Mouse (Mus musculus): ENCODE data around the gene Dlg5.

DNA sequence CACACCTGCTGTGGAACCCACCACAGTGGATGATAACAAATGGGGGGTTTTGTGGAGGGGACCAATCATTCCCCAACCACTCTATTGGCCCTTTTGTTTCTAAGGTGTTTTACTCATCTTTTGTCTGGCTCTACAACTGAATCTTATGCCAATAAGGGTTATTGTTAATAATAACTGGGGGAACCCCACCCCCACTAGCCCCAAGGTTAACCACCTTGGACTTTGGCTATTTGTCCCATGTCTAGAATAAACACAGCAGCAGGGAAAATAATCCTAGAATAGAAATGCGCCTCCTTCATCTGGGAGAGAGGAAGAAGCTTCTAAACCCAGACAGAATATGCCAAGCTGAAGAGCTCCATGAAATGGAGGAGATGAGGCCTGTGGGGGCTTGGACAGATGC, 151.1 kb downstream of the Dlg5 start:
- TF ChIP-seq POLR2A (IDR thresholded peaks at IDR 0.05; ENCODE audit: insufficient read depth, low read length) (no peak), CTCF (IDR thresholded peaks at IDR 0.05; ENCODE audit: low read depth, low read length) (no peak)

Measured in ES-Bruce4 (cell line).